Mouse (Mus musculus): ENCODE measurements around the gene Gm3424. TPM values are rescaled to one million over a fixed set of nuclear protein-coding genes. Genes with fewer than 3 reads are reported as not detected.
"Not testable (repeated sequence)": the region's sequence is repeated elsewhere in the genome, so short reads cannot be mapped to it uniquely, and the experiment has no call there.

Gm3424 gene
- total RNA-seq (2021): not detected
- long read RNA-seq: 0 reads

GRCm38 (mm10) chr14:5830229-5830628 lies at the start of gene Gm3424:
Gene Gm3424 (minus strand): TSS chr14:5830329.
- not testable (repeated sequence) for DNase-seq (ENCODE audit: low spot score in 2 of 2)

GRCm38 (mm10) chr14:5879791-5880190 lies 49.7 kb upstream of the Gm3424 start:
- not testable (repeated sequence) for DNase-seq (ENCODE audit: low spot score in 2 of 2)

- DNase-seq (ENCODE audit: low spot score in 2 of 2): peak; percentile 2 to 53
Measured at GRCm38 (mm10) chr14:5879136-5879535, 49.0 kb upstream of the Gm3424 start.

DNA sequence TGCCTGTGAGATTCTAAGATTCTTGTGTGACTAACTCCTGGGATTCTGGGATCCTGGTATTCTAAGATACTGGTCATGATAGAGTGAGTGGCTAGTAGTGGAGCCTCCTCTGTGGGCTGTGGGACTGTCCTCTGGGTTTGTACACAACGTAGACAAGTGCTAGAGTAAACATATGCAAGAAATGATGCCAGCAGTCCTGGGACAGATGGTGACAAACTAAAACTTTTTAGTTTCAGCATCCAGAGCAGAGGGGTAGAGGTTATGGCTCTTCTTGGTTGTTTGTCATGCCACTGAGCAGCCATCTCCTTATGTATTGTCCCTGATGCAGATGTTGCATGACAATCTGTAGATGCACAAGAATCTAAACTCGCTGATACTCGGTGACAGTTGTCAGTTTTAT lies 25.8 kb upstream of the Gm3424 start:
- DNase-seq (ENCODE audit: low spot score in 2 of 2): not testable (repeated sequence)

- not testable (repeated sequence) for DNase-seq (ENCODE audit: low spot score in 2 of 2)
Measured at GRCm38 (mm10) chr14:5812699-5813356, 17.3 kb downstream of the Gm3424 start.

- not testable (repeated sequence) for DNase-seq (ENCODE audit: low spot score in 2 of 2)
Measured at GRCm38 (mm10) chr14:5807882-5808281, 22.2 kb downstream of the Gm3424 start, which contains the start of gene Gm3383. Gene Gm3383 (minus strand): TSS chr14:5807982.

Other genes with a start within 250 kb of the Gm3424 start
- gene Gm8265, start 197.3 kb downstream of the Gm3424 start, total RNA-seq (2021): not detected
- not detected for gene Gm9603, start 142.9 kb downstream of the Gm3424 start, total RNA-seq (2021)
- gene Gm3373, start 88.8 kb downstream of the Gm3424 start, total RNA-seq (2021): under 1 TPM; 0.30 TPM
- 1 to 10 TPM; 3.0 to 3.6 TPM for gene Gm3383, start 22.3 kb downstream of the Gm3424 start, total RNA-seq (2021)
- gene Gm8237, start 50.1 kb upstream of the Gm3424 start, total RNA-seq (2021): under 1 TPM; 0.59 to 0.91 TPM
- 1 to 10 TPM in 1 of 2 experiments, under 1 TPM in 1; 0.67 to 1.2 TPM for gene Gm3248, start 131.4 kb upstream of the Gm3424 start, total RNA-seq (2021)
- not detected for gene Gm3453, start 148.8 kb upstream of the Gm3424 start, total RNA-seq (2021)
- gene Gm6337, start 227.9 kb upstream of the Gm3424 start, total RNA-seq (2021): not detected